Mouse (Mus musculus): ENCODE measurements around the gene Gm10840. TPM values are rescaled to one million over a fixed set of nuclear protein-coding genes. Genes with fewer than 3 reads are reported as not detected.
"Not testable (repeated sequence)": the region's sequence is repeated elsewhere in the genome, so short reads cannot be mapped to it uniquely, and the experiment has no call there.

The Gm10840 gene
- total RNA-seq, 2 experiments from 2014 or later = not detected

DNA sequence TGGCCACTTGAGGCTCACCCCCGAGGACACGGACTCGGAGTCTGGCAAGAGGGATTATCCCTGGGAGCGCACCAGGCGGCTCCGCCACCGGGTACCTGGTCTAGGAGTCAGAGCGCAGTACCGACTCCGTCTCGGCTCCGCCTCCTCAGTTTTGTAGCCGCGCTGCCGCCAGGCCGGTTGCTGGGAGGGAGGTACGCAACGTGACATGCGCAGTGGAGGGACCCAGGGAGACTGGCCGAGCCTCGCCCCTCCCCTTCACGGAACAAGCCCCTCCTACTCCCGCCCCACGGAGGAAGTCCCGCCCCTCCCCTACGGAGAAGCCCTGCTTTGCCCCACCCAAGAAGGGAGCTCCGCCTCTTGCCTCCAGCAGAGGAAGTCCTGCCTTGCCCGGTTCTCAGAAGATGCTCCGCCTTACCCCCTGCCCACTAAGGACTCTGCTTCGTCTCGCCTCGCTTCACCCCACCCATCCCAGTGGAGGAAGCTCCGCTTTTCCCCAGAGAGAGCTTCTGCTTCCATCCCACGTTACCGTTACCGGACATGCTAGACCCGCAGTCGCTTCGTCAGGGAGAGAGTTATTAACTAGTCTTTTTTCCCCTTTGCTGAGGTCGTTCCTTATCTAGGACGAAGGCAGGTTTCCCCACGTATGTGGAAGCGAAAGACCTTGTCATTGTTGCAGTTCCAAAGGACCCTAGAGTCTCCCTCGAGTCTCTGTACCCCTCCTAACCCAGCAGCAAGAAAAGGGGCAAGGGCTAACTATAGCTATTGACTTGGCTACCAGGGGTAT, 32.9 kb downstream of the Gm10840 start:
- intact Hi-C loops (cut with DNase I) = no loop called here
- peak; percentile 96 for DNase-seq (ENCODE audit: low spot score in 2 of 2)

DNA sequence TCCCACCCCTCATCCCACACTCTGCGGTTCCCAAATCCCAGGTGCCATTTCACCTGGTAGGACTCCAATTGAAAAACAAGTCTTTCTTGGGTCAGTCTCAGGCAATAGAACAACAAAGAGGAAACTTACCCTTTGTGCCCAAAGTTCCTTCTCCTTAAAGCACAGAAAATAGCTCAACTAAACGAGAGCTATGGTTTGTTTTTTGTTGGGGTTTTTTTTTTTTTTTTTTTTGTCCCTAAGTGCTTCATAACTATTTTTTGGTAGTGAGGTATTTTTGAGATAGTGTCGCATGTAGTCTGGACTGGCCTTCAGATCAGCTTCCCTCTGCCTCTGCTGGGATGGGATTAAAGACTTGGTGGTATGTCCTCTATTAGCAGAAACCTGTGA, 33.5 kb downstream of the Gm10840 start:
- intact Hi-C loops (cut with DNase I) = no loop called here
- no peak for DNase-seq (ENCODE audit: low spot score in 2 of 2)

DNA sequence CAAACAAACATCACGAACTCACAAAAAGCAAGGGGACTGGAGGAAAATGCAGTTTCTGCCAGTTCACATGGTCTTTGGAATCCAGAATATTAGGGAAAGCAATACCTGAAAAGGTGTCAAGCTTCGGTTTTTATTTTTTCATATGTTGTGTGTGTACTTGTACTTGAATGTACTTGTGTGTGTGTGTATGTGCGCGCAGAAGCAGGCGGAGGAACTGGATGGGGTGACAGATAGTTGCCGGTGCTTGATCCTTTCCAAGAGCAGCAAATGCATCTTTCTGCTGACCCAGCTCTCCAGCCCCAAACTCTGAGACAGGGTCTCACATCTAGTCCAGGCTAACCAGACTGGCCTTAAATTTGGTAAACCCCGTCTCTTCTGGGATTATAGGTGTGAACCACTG, 34.2 kb downstream of the Gm10840 start:
- intact Hi-C loops (cut with DNase I) = no loop called here
- no peak for DNase-seq (ENCODE audit: low spot score in 2 of 2)

GRCm38 (mm10) chr11:106195341-106195740, 34.7 kb downstream of the Gm10840 start:
- intact Hi-C loops (cut with DNase I) = no loop called here
- DNase-seq (ENCODE audit: low spot score in 2 of 2) = no peak

DNA sequence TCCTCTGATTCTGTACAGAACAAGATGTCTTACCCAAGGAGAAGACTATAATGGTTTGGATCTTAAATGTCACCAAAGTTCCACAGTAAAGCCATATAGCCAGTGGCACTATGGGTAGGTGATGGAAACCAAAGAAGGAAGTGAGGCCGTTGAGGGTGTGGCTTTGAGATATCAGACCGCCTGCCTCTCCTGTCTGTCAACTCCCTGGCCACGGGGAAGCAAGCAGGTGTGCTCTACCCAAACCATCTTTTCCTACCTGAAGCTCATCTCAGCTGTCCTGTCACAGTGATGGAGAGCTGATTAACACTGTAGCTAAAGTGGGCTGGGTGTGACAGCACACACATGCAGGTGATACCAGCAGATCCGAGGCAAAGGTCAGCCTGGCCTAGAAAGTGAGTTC, 37.6 kb downstream of the Gm10840 start:
- intact Hi-C loops (cut with DNase I) = no loop called here

DNA sequence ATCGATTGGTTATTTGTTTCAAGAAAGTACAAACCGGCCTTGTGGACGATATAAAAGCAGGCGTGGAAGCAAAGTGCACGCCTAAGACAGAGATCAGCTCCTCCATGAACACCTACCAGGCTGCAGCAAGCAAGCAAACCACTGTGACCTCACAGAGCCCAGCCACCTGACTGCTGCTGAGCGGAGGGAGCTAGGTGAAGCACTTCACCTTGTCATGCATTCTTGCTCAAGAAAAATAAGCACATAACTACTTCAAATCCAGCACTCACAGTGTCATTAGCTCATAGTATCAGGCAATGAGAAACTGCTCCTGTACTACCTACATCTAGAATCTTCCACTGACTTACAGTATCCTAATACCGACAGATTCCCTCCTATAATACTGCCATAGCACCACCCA, 39.3 kb downstream of the Gm10840 start:
- intact Hi-C loops (cut with DNase I); DNase-seq (ENCODE audit: low spot score in 2 of 2): not testable (repeated sequence)

More for the DNA sequence above, 37.6 kb downstream of the Gm10840 start:
- no peak for DNase-seq (ENCODE audit: low spot score in 2 of 2)

DNA sequence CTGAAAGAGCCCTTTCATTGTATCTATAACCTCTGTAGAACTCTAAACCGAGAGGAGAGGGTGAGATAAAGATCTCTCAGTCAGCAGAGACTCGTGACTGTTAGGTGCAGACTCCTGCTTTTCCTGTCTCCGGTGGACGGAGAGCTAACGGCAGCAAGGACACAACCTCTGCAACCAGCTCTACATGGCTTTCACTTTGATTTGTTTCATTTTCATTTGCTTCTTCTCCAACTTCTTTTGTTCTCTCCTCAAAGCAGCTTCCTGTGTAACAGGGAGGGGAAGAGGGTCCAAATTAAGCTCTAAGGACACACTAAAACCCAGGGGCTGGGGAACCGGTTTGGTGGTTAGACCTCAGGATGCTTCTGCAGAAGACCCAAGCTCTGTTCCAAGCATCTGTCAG, 40.1 kb downstream of the Gm10840 start:
- intact Hi-C loops (cut with DNase I) = no loop called here
- no peak for DNase-seq (ENCODE audit: low spot score in 2 of 2)

- no peak for DNase-seq (ENCODE audit: low spot score in 2 of 2)
- intact Hi-C loops (cut with DNase I) = no loop called here
Measured at GRCm38 (mm10) chr11:106201337-106202122, 40.9 kb downstream of the Gm10840 start.

DNA sequence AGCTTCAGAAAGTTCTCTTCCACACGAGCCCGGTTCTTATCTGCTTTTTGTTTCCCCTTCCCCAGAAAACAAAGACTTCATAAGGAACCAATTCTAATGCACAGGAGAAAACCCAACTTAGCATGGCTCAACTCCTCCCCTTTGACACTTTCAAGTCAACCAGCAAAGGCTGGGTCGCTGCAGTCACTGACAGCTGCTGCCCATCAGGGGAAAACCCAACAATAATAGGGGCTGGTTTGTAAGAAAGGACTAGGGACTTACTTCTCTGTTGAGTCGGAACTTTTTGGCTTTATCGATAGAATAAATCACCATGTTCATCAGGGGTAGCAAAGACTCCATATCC, 41.4 kb downstream of the Gm10840 start, which contains the start of gene Strada:
TSS of gene Strada (minus strand) at position 46 of the 343 bp plus-strand sequence.
- intact Hi-C loops (cut with DNase I) = no loop called here
- no peak for DNase-seq (ENCODE audit: low spot score in 2 of 2)

Other genes starting within 250 kb of the Gm10840 start
- 10 to 100 TPM; 64.4 to 65.2 TPM for gene Cyb561, start 207.5 kb upstream of the Gm10840 start, total RNA-seq (2021)
- 10 to 100 TPM in 1 of 2 experiments, 1 to 10 TPM in 1; 9.7 to 10.5 TPM for gene Ace, start 192.9 kb upstream of the Gm10840 start, total RNA-seq (2021)
- not detected for gene Ace3, start 166.2 kb upstream of the Gm10840 start, total RNA-seq (2021)
- 1 to 10 TPM; 1.5 to 1.7 TPM for gene Kcnh6, start 152.7 kb upstream of the Gm10840 start, total RNA-seq (2021)
- 100 to 1,000 TPM; 209 to 210 TPM for gene Dcaf7, start 124.0 kb upstream of the Gm10840 start, total RNA-seq (2021)
- gene Taco1, start 94.8 kb upstream of the Gm10840 start, total RNA-seq (2021) = 10 to 100 TPM; 15.3 to 15.6 TPM
- 10 to 100 TPM; 24.2 to 29.1 TPM for gene Map3k3, start 76.2 kb upstream of the Gm10840 start, total RNA-seq (2021)
- gene Limd2, start within 50 bp of the Gm10840 start, total RNA-seq (2021) = 100 to 1,000 TPM in 1 of 2 experiments, 10 to 100 TPM in 1; 97.2 to 103 TPM
- gene Strada, start 41.3 kb downstream of the Gm10840 start, total RNA-seq (2021) = 10 to 100 TPM; 24.3 to 26.9 TPM
- 10 to 100 TPM; 78.5 to 79.8 TPM for gene Ccdc47, start 55.5 kb downstream of the Gm10840 start, total RNA-seq (2021)
- gene Ddx42, start 56.1 kb downstream of the Gm10840 start, total RNA-seq (2021) = 10 to 100 TPM; 69.0 to 69.4 TPM
- 10 to 100 TPM; 28.9 to 30.7 TPM for gene Ftsj3, start 95.2 kb downstream of the Gm10840 start, total RNA-seq (2021)
- 100 to 1,000 TPM; 145 TPM for gene Psmc5, start 95.3 kb downstream of the Gm10840 start, total RNA-seq (2021)
- gene Smarcd2, start 112.1 kb downstream of the Gm10840 start, total RNA-seq (2021) = 10 to 100 TPM; 14.1 to 15.9 TPM
- under 1 TPM; 0.11 to 0.20 TPM for gene Tcam1, start 115.8 kb downstream of the Gm10840 start, total RNA-seq (2021)
- not detected for gene Gh, start 141.0 kb downstream of the Gm10840 start, total RNA-seq (2021)
- not detected for gene Cd79b, start 153.9 kb downstream of the Gm10840 start, total RNA-seq (2021)
- gene Scn4a, start 192.4 kb downstream of the Gm10840 start, total RNA-seq (2021) = under 1 TPM in 1 of 2 experiments, not detected in 1; 0.06 TPM
- gene Prr29, start 204.6 kb downstream of the Gm10840 start, total RNA-seq (2021) = not detected
- gene Icam2, start 227.2 kb downstream of the Gm10840 start, total RNA-seq (2021) = 1 to 10 TPM; 4.3 to 5.1 TPM

Measured in left cerebral cortex, postnatal 14 days (tissue).